Mouse (Mus musculus) neural tube, embryonic 12.5 days (tissue): ENCODE measurements around the gene Capn11. TPM values are rescaled to one million over a fixed set of nuclear protein-coding genes. Genes with fewer than 3 reads are reported as not detected.
A peak's percentile ranks its signal among the peaks of the same experiment; 100 is the strongest.
"Not testable (repeated sequence)": the region's sequence is repeated elsewhere in the genome, so short reads cannot be mapped to it uniquely, and the experiment has no call there.

Experiments used
- ATAC-seq: fragments of 200-750 bp; cut with Nextera tagmentation; 2 replicates; pipeline ENCODE4 v1.8.0; 2017; ENCODE audit warnings: low read depth, mild to moderate bottlenecking, moderate TSS enrichment, moderate library complexity; ENCODE audit not compliant: low FRiP score
- H3K27ac ChIP-seq: fragments of 300-500 bp; sonication (generic); 2 replicates; pipeline ENCODE4 v1.5.1; 2016
- H3K27me3 ChIP-seq: fragments of 300-500 bp; sonication (generic); replicated peaks from 2 replicates; pipeline ENCODE4 v1.6.1; 2016; ENCODE audit warnings: mild to moderate bottlenecking
- H3K36me3 ChIP-seq: fragments of 300-500 bp; sonication (generic); 2 replicates; pipeline ENCODE4 v1.6.1; 2016; ENCODE audit warnings: mild to moderate bottlenecking
- H3K4me1 ChIP-seq: fragments of 300-500 bp; sonication (generic); 2 replicates; pipeline ENCODE4 v1.6.1; 2016
- H3K4me2 ChIP-seq: fragments of 300-500 bp; sonication (generic); replicated peaks from 2 replicates; pipeline ENCODE4 v1.6.1; 2016; ENCODE audit warnings: mild to moderate bottlenecking
- H3K4me3 ChIP-seq: fragments of 300-500 bp; sonication (generic); 2 replicates; pipeline ENCODE4 v1.5.1; 2016
- H3K9ac ChIP-seq: fragments of 300-500 bp; sonication (generic); 2 replicates; pipeline ENCODE4 v1.6.1; 2016; ENCODE audit warnings: mild to moderate bottlenecking
- H3K9me3 ChIP-seq: fragments of 300-500 bp; sonication (generic); 2 replicates; pipeline ENCODE4 v1.6.1; 2016; ENCODE audit warnings: mild to moderate bottlenecking
- WGBS: fragments of 180-500 bp; shearing (Covaris S2); methylation state at CpG from one replicate; pipeline ENCODE4 v1.1.7; 2016; 5-methylcytosine and 5-hydroxymethylcytosine counted together
- polyA plus RNA-seq: library from polyadenylated mRNA; unstranded; fragments of >200 nt; fragmentation: Nextera tagmentation; extraction: Ambion mirVana; gene quantifications from 2 replicates; pipeline ENCODE4 v1.2.1, GENCODE M21; 2016

Gene Capn11
- polyA plus RNA-seq, 1 experiment from 2014 or later, result 1.1 TPM

GRCm38 (mm10) chr17:45638596-45639295 is 20.4 kb downstream of the Capn11 start:
- H3K4me2 ChIP-seq, result no peak overlapping the region
- H3K36me3 ChIP-seq, result no peaks in the 10 kb centered on the region
- no peak overlapping the region for H3K4me3 ChIP-seq
- H3K9me3 ChIP-seq, result no peaks in the 10 kb centered on the region
- H3K27me3 ChIP-seq, result no peaks in the 10 kb centered on the region
- no peaks in the 10 kb centered on the region for H3K4me1 ChIP-seq
- H3K27ac ChIP-seq, result no peak overlapping the region
- 79% methylated on average over 16 of the region's 16 CpGs for WGBS
- H3K9ac ChIP-seq, result no peak overlapping the region
- no peak for ATAC-seq

- ATAC-seq, result no peak
- Histone ChIP-seq H3K9me3 (no peaks in the 10 kb centered on the region), H3K9ac (no peak overlapping the region), H3K4me3 (no peak overlapping the region), H3K27me3 (no peaks in the 10 kb centered on the region), H3K36me3 (no peaks in the 10 kb centered on the region), H3K4me1 (peaks cover 9% of the 10 kb centered on the region; the same call in 1 of the 2 replicates), H3K27ac (no peak overlapping the region), H3K4me2 (no peak overlapping the region)
- 80% methylated on average over 5 of the region's 5 CpGs for WGBS
These were observed 25.1 kb downstream of the Capn11 start for GRCm38 (mm10) chr17:45634033-45634432.

DNA sequence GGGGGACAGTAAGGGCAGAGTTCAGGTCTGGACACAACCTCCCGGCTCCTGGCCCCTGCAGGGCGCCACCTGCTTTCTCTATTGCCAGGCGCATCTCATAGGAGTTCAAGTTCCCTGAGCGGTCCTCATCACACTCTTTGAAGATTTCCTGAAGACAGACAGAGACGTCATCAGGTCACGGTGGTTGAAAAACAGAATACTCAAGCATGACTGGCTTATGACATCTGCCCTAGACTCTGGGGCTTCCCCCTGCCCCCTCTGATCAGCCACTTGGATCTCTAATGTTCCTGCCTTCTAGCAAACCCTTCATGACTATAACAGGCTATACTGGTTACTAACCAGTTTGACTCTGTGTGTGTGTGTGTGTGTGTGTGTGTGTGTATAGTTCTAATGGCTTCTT is 27.2 kb downstream of the Capn11 start:
- Histone ChIP-seq H3K4me1 (peaks cover 9% of the 10 kb centered on the region; the same call in 1 of the 2 replicates), H3K9me3 (no peaks in the 10 kb centered on the region), H3K27ac (no peak overlapping the region), H3K27me3 (no peaks in the 10 kb centered on the region), H3K36me3 (no peaks in the 10 kb centered on the region), H3K4me3 (no peak overlapping the region), H3K4me2 (no peak overlapping the region), H3K9ac (no peak overlapping the region)
- 84% methylated on average over 6 of the region's 6 CpGs for WGBS
- no peak for ATAC-seq

- Histone ChIP-seq H3K27ac (no peak overlapping the region), H3K4me2 (peak overlapping the region; percentile 82), H3K4me3 (no peak overlapping the region), H3K4me1 (peaks cover 9% of the 10 kb centered on the region; the same call in 1 of the 2 replicates), H3K9ac (no peak overlapping the region), H3K36me3 (no peaks in the 10 kb centered on the region), H3K9me3 (no peaks in the 10 kb centered on the region), H3K27me3 (no peaks in the 10 kb centered on the region)
- 60% methylated on average over 3 of the region's 3 CpGs for WGBS
- ATAC-seq, result no peak
These were observed 28.1 kb downstream of the Capn11 start for GRCm38 (mm10) chr17:45630992-45631391.

- Histone ChIP-seq H3K36me3 (no peaks in the 10 kb centered on the region), H3K27me3 (no peaks in the 10 kb centered on the region), H3K4me1 (peaks cover 9% of the 10 kb centered on the region; the same call in 1 of the 2 replicates), H3K4me3 (peak overlapping the region; percentile 44), H3K9ac (peak overlapping the region; percentile 56), H3K27ac (no peak overlapping the region; the same call in 1 of the 2 replicates), H3K9me3 (no peaks in the 10 kb centered on the region), H3K4me2 (peak overlapping the region; percentile 82)
- 2% methylated on average over 34 of the region's 34 CpGs for WGBS
- peak; percentile 79 for ATAC-seq
These were observed 29.0 kb downstream of the Capn11 start for GRCm38 (mm10) chr17:45629861-45630694.

GRCm38 (mm10) chr17:45628885-45629855 is 30.0 kb downstream of the Capn11 start:
- Histone ChIP-seq H3K4me3 (peak overlapping the region; percentile 44; the same call in 1 of the 2 replicates), H3K27me3 (no peaks in the 10 kb centered on the region), H3K4me2 (peak overlapping the region; percentile 82), H3K9me3 (no peaks in the 10 kb centered on the region), H3K9ac (no peak overlapping the region), H3K27ac (no peak overlapping the region), H3K36me3 (no peaks in the 10 kb centered on the region), H3K4me1 (peaks cover 9% of the 10 kb centered on the region; the same call in 1 of the 2 replicates)
- peak; percentile 5; the same call in 1 of the 2 replicates for ATAC-seq
- 74% methylated on average over 13 of the region's 13 CpGs for WGBS

DNA sequence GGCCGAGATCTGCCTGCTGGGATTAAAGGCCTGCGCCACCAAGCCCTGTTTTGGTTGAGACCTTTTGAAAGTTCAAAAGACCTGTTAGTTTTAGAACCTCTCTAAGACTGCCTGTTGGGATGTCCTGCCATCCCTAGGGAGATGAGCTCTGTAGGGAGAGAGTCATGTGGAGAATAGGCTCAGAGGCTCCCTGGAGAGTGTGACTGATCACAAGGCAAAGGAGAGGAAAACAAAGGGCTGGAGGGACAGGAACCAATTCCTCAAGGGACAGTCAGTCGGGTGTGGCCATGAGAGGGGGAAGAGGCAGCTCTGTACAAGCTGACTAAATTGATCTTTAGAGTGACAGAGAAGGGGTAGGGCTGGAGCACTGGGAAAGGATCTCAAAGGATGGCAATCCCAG is 31.0 kb downstream of the Capn11 start:
- Histone ChIP-seq H3K27ac (no peak overlapping the region), H3K4me3 (no peak overlapping the region)
- 37% methylated on average over 3 of the region's 3 CpGs for WGBS

GRCm38 (mm10) chr17:45626577-45627134 is 32.5 kb downstream of the Capn11 start:
- Histone ChIP-seq H3K36me3 (no peaks in the 10 kb centered on the region), H3K27ac (no peak overlapping the region), H3K4me3 (no peak overlapping the region), H3K9ac (no peak overlapping the region), H3K9me3 (no peaks in the 10 kb centered on the region), H3K4me2 (peak overlapping the region; percentile 36; the same call in 1 of the 2 replicates), H3K4me1 (peaks cover 9% of the 10 kb centered on the region; the same call in 1 of the 2 replicates), H3K27me3 (no peaks in the 10 kb centered on the region)
- no peak; the same call in 1 of the 2 replicates for ATAC-seq
- WGBS, result 31% methylated on average over 15 of the region's 15 CpGs

More for the DNA sequence above, 31.0 kb downstream of the Capn11 start:
- Histone ChIP-seq H3K36me3 (no peaks in the 10 kb centered on the region), H3K27me3 (no peaks in the 10 kb centered on the region), H3K9me3 (no peaks in the 10 kb centered on the region), H3K9ac (no peak overlapping the region), H3K4me1 (peaks cover 9% of the 10 kb centered on the region; the same call in 1 of the 2 replicates), H3K4me2 (no peak overlapping the region)
- ATAC-seq, result no peak

DNA sequence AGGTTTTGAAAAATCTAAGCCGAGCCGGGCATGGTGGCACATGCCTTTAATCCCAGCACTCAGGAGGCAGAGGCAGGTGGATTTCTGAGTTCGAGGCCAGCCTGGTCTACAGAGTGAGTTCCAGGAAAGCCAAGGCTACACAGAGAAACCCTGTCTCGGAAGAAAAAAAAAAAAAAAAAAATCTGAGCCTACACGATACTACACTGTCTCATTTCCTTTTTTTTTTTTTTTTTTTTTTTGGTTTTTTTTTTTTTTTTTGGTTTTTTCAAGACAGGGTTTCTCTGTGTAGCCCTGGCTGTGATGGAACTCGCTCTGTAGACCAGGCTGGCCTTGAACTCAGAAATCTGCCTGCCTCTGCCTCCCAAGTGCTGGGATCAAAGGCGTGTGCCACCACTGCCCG is 35.7 kb downstream of the Capn11 start:
- not testable (repeated sequence) for H3K9ac ChIP-seq, H3K27me3 ChIP-seq, H3K9me3 ChIP-seq, H3K27ac ChIP-seq, H3K4me3 ChIP-seq, ATAC-seq, H3K36me3 ChIP-seq, H3K4me2 ChIP-seq
- peaks cover 11% of the 10 kb centered on the region; the same call in 1 of the 2 replicates for H3K4me1 ChIP-seq
- 91% methylated on average over 8 of the region's 8 CpGs for WGBS

DNA sequence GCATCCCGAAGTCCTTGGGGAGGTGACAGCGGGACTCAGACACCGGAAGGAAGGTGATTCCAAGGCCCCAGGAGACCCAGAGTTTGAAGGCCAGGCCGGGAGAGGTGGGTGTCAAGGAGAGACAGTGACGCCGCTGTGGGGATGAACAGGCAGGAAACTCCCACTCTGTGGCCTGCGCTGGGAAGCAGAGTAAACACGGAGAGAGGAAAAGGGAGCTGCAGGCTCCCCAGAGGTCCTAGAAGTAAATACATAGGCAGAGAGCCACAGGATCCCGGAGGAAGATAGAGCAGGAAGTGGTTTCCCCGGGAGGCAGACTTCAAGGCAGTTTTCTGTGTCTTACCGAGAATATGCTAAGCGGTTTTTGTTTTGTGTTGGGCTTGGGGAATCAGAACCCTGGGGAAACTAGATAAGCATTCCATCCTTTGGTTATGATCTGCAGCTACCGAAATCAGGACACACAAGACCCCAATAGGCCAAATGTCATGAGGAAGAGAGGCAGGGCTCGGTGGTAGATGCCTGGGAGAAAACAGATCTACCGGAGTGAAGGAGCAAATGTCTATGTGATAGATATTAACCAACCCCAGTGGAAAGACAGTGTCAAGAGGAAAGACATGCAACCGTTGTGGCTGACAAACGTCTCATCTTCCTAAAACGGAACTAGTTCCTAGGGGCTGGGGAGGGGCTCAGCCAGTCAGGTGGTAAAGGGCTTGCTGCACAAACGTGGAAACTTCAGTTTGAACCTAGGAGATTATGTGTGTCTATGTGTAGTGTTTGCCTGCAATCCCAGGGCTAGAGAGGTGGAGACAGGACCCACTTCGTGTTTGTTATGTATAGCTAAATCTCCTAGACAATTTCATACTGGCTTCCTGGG is 39.5 kb downstream of the Capn11 start:
- 32% methylated on average over 20 of the region's 20 CpGs for WGBS
- 0 out of 2 replicates have a peak overlapping the region, but pooled peaks have one; percentile 33 for H3K9ac ChIP-seq
- no peak overlapping the region for H3K27ac ChIP-seq
- H3K4me3 ChIP-seq, result no peak overlapping the region
- ATAC-seq, result no peak
- H3K27me3 ChIP-seq, result no peaks in the 10 kb centered on the region
- H3K9me3 ChIP-seq, result no peaks in the 10 kb centered on the region
- no peaks in the 10 kb centered on the region for H3K36me3 ChIP-seq
- H3K4me2 ChIP-seq, result peak overlapping the region; percentile 51
- H3K4me1 ChIP-seq, result peaks cover 11% of the 10 kb centered on the region; the same call in 1 of the 2 replicates
